Mouse (Mus musculus): ENCODE results near the gene Abhd15. TPM values are rescaled to one million over a fixed set of nuclear protein-coding genes. Genes with fewer than 3 reads are reported as not detected.

Abhd15 gene
- polyA plus RNA-seq, 2 experiments = 0.76 to 2.3 TPM

GRCm38 (mm10) chr11:77530862-77531261, 15.9 kb downstream of the Abhd15 start:
- TF ChIP-seq CTCF (IDR thresholded peaks at IDR 0.05; ENCODE audit: low read depth) = no peak
- no peak for TF ChIP-seq EP300 (IDR thresholded peaks at IDR 0.05; ENCODE audit: low read depth)
- Histone ChIP-seq H3K9ac (replicated peaks) (no peak overlapping the region), H3K4me1 (replicated peaks; ENCODE audit: control insufficient read depth in 2 of 2, insufficient read depth in 2 of 2, low read length in 1 of 2) (no peaks in the 10 kb centered on the region), H3K4me3 (ENCODE audit: insufficient read depth in 1 of 2, low read depth in 2 of 2, low read length in 2 of 2) (no peak overlapping the region), H3K27me3 (ENCODE audit: control insufficient read depth, insufficient read depth, low read length) (no peaks in the 10 kb centered on the region), H3K36me3 (replicated peaks; ENCODE audit: control insufficient read depth, insufficient read depth, low read depth) (no peaks in the 10 kb centered on the region; the same call in 1 of the 2 replicates), H3K9me3 (ENCODE audit: control insufficient read depth, low read length) (no peaks in the 10 kb centered on the region), H3K27ac (no peak overlapping the region), H3K4me2 (ENCODE audit: low read depth) (no peak overlapping the region)
- 40% methylated on average over 2 of the region's 2 CpGs for WGBS (ENCODE audit: insufficient replicate concordance)
- no peak for DNase-seq (ENCODE audit: low read depth in 3 of 3, low spot score in 3 of 3)
- no peak for ATAC-seq (ENCODE audit: insufficient read depth)

GRCm38 (mm10) chr11:77532202-77532846, 17.4 kb downstream of the Abhd15 start:
- peaks cover 4% of the 10 kb centered on the region for H3K36me3 ChIP-seq (replicated peaks; ENCODE audit: control insufficient read depth, insufficient read depth, low read depth)
- DNase-seq (ENCODE audit: low read depth in 3 of 3, low spot score in 3 of 3) (no peak), ATAC-seq (ENCODE audit: insufficient read depth) (no peak)
- H3K4me2 ChIP-seq (ENCODE audit: low read depth) = no peak overlapping the region
- H3K9me3 ChIP-seq (ENCODE audit: control insufficient read depth, low read length) = no peaks in the 10 kb centered on the region
- 72% methylated on average over 4 of the region's 4 CpGs for WGBS (ENCODE audit: insufficient replicate concordance)
- no peak overlapping the region for H3K27ac ChIP-seq
- no peak for TF ChIP-seq CTCF (IDR thresholded peaks at IDR 0.05; ENCODE audit: low read depth)
- TF ChIP-seq EP300 (IDR thresholded peaks at IDR 0.05; ENCODE audit: low read depth) = no peak
- no peak overlapping the region for H3K9ac ChIP-seq (replicated peaks)
- H3K4me1 ChIP-seq (replicated peaks; ENCODE audit: control insufficient read depth in 2 of 2, insufficient read depth in 2 of 2, low read length in 1 of 2) = no peaks in the 10 kb centered on the region
- no peaks in the 10 kb centered on the region for H3K27me3 ChIP-seq (ENCODE audit: control insufficient read depth, insufficient read depth, low read length)
- no peak overlapping the region for H3K4me3 ChIP-seq (ENCODE audit: insufficient read depth in 1 of 2, low read depth in 2 of 2, low read length in 2 of 2)

GRCm38 (mm10) chr11:77545261-77545660, 30.3 kb downstream of the Abhd15 start:
- WGBS (ENCODE audit: insufficient replicate concordance) = 92% methylated on average over 7 of the region's 7 CpGs
- Histone ChIP-seq H3K27ac (no peak overlapping the region), H3K4me1 (replicated peaks; ENCODE audit: control insufficient read depth in 2 of 2, insufficient read depth in 2 of 2, low read length in 1 of 2) (no peaks in the 10 kb centered on the region), H3K36me3 (replicated peaks; ENCODE audit: control insufficient read depth, insufficient read depth, low read depth) (peaks cover 50% of the 10 kb centered on the region), H3K9ac (replicated peaks) (no peak overlapping the region), H3K4me2 (ENCODE audit: low read depth) (no peak overlapping the region), H3K9me3 (ENCODE audit: control insufficient read depth, low read length) (no peaks in the 10 kb centered on the region), H3K4me3 (ENCODE audit: insufficient read depth in 1 of 2, low read depth in 2 of 2, low read length in 2 of 2) (no peak overlapping the region), H3K27me3 (ENCODE audit: control insufficient read depth, insufficient read depth, low read length) (no peaks in the 10 kb centered on the region)
- ATAC-seq (ENCODE audit: insufficient read depth) = no peak
- no peak for DNase-seq (ENCODE audit: low read depth in 3 of 3, low spot score in 3 of 3)
- no peak for TF ChIP-seq EP300 (IDR thresholded peaks at IDR 0.05; ENCODE audit: low read depth)
- no peak for TF ChIP-seq CTCF (IDR thresholded peaks at IDR 0.05; ENCODE audit: low read depth)

- H3K36me3 ChIP-seq (replicated peaks; ENCODE audit: control insufficient read depth, insufficient read depth, low read depth) = peaks cover 22% of the 10 kb centered on the region
- no peak overlapping the region for H3K27ac ChIP-seq
- DNase-seq (ENCODE audit: low read depth in 3 of 3, low spot score in 3 of 3) (no peak), ATAC-seq (ENCODE audit: insufficient read depth) (no peak)
- no peaks in the 10 kb centered on the region for H3K27me3 ChIP-seq (ENCODE audit: control insufficient read depth, insufficient read depth, low read length)
- no peak overlapping the region for H3K9ac ChIP-seq (replicated peaks)
- 79% methylated on average over 3 of the region's 3 CpGs for WGBS (ENCODE audit: insufficient replicate concordance)
- H3K4me3 ChIP-seq (ENCODE audit: insufficient read depth in 1 of 2, low read depth in 2 of 2, low read length in 2 of 2) = no peak overlapping the region
- H3K9me3 ChIP-seq (ENCODE audit: control insufficient read depth, low read length) = no peaks in the 10 kb centered on the region
- H3K4me1 ChIP-seq (replicated peaks; ENCODE audit: control insufficient read depth in 2 of 2, insufficient read depth in 2 of 2, low read length in 1 of 2) = no peaks in the 10 kb centered on the region
- TF ChIP-seq CTCF (IDR thresholded peaks at IDR 0.05; ENCODE audit: low read depth) (no peak), EP300 (IDR thresholded peaks at IDR 0.05; ENCODE audit: low read depth) (no peak)
- H3K4me2 ChIP-seq (ENCODE audit: low read depth) = no peak overlapping the region
Observed at GRCm38 (mm10) chr11:77585201-77585600, 70.3 kb downstream of the Abhd15 start.

Other genes starting within 250 kb of the Abhd15 start
- gene Coro6, start 52.7 kb upstream of the Abhd15 start, polyA plus RNA-seq (2012; rRNA removed) = 0.10 and 0.15 TPM in 2 replicates
- 0.08 and 0.19 TPM in 2 replicates for gene Coro6, start 52.7 kb upstream of the Abhd15 start, polyA plus RNA-seq (2014; fragmentation: Nextera tagmentation; extraction: Ambion mirVana)
- gene Ankrd13b, start 25.4 kb upstream of the Abhd15 start, polyA plus RNA-seq (2012; rRNA removed) = 4.1 and 4.8 TPM in 2 replicates
- gene Ankrd13b, start 25.4 kb upstream of the Abhd15 start, polyA plus RNA-seq (2014; fragmentation: Nextera tagmentation; extraction: Ambion mirVana) = 0.67 and 1.00 TPM in 2 replicates
- gene Git1, start 21.6 kb upstream of the Abhd15 start, polyA plus RNA-seq (2012; rRNA removed) = 6.3 and 7.3 TPM in 2 replicates
- gene Git1, start 21.6 kb upstream of the Abhd15 start, polyA plus RNA-seq (2014; fragmentation: Nextera tagmentation; extraction: Ambion mirVana) = 2.2 TPM in 2 replicates
- 2.8 and 3.3 TPM in 2 replicates for gene Trp53i13, start 859 bp downstream of the Abhd15 start, polyA plus RNA-seq (2012; rRNA removed)
- gene Trp53i13, start 859 bp downstream of the Abhd15 start, polyA plus RNA-seq (2014; fragmentation: Nextera tagmentation; extraction: Ambion mirVana) = 3.5 and 4.2 TPM in 2 replicates
- not detected in 2 replicates for gene Gm10392, start 4.1 kb downstream of the Abhd15 start, polyA plus RNA-seq (2012; rRNA removed)
- not detected in 2 replicates for gene Gm10392, start 4.1 kb downstream of the Abhd15 start, polyA plus RNA-seq (2014; fragmentation: Nextera tagmentation; extraction: Ambion mirVana)
- gene Taok1, start 92.7 kb downstream of the Abhd15 start, polyA plus RNA-seq (2012; rRNA removed) = 2.5 and 3.3 TPM in 2 replicates
- gene Taok1, start 92.7 kb downstream of the Abhd15 start, polyA plus RNA-seq (2014; fragmentation: Nextera tagmentation; extraction: Ambion mirVana) = 4.0 and 5.1 TPM in 2 replicates
- gene Nufip2, start 171.0 kb downstream of the Abhd15 start, polyA plus RNA-seq (2012; rRNA removed) = 5.8 and 7.6 TPM in 2 replicates
- gene Nufip2, start 171.0 kb downstream of the Abhd15 start, polyA plus RNA-seq (2014; fragmentation: Nextera tagmentation; extraction: Ambion mirVana) = 1.2 and 1.9 TPM in 2 replicates
- gene Cryba1, start 210.2 kb downstream of the Abhd15 start, polyA plus RNA-seq (2012; rRNA removed) = not detected in 2 replicates
- not detected in 2 replicates for gene Cryba1, start 210.2 kb downstream of the Abhd15 start, polyA plus RNA-seq (2014; fragmentation: Nextera tagmentation; extraction: Ambion mirVana)
- gene Myo18a, start 248.1 kb downstream of the Abhd15 start, polyA plus RNA-seq (2012; rRNA removed) = 10.6 and 15.4 TPM in 2 replicates
- 13.5 and 14.3 TPM in 2 replicates for gene Myo18a, start 248.1 kb downstream of the Abhd15 start, polyA plus RNA-seq (2014; fragmentation: Nextera tagmentation; extraction: Ambion mirVana)

Data from liver, embryonic 14.5 days (tissue).